23 mouse cellular contexts compared by ENCODE assay signal in the genomic region with DNA sequence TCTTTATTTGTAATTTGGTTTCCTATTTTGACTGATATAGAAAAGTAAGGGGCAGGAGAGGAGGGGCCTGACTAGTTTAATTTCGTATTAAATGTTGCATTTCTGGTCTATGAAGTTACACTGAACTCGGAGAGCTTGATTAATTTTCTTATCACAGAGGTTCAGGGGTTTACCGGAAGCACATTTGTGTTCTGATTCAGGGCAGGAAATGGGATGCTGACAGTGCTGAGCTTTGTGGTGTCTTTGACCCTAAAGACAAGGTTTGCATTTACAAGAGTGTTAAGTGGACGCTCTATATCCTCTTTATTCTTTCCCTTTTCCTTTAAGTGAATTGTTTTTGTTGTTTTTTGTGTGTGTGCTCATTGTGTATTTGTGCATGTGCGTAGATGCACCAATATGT. TPM values are rescaled to one million over a fixed set of nuclear protein-coding genes. Genes with fewer than 3 reads are reported as not detected.
DNase-seq lines count a peak whose midpoint lies in the region; ATAC-seq and TF ChIP-seq lines count a peak whose summit lies in the region.
"Had no signal": no experiment of that assay in that cellular context is flagged by ENCODE, and none has a peak within 500 bp of the region (broad histone marks: within the 10 kb centered on the region; RNA-seq: fewer than 3 reads in every experiment).

No protein-coding gene starts in this region.

- peak; percentile 38; the same call in 1 of the 2 replicates for TF ChIP-seq EP300 in liver, postnatal 0 days (IDR thresholded peaks at IDR 0.05; ENCODE audit: low read depth)

- peaks cover 27% of the 10 kb centered on the region for H3K4me1 ChIP-seq in liver, postnatal 0 days (ENCODE audit: insufficient read depth)
- H3K4me1 ChIP-seq in liver, embryonic 11.5 days (replicated peaks; ENCODE audit: control insufficient read depth, insufficient read depth, low read length) = no peaks in the 10 kb centered on the region
- H3K4me1 ChIP-seq in forebrain, postnatal 0 days (ENCODE audit: insufficient read depth) = peaks cover 3% of the 10 kb centered on the region; the same call in 1 of the 2 replicates
- 0 out of 2 replicates have a peak, but pooled peaks cover 3% of the 10 kb centered on the region for H3K4me1 ChIP-seq in kidney, embryonic 15.5 days

- no peaks in the 10 kb centered on the region for H3K27me3 ChIP-seq in liver, postnatal 0 days (ENCODE audit: insufficient read depth, low read length)
- H3K27me3 ChIP-seq in liver, embryonic 11.5 days (replicated peaks; ENCODE audit: control insufficient read depth, insufficient read depth, low read length) = no peaks in the 10 kb centered on the region
- H3K27me3 ChIP-seq in forebrain, postnatal 0 days (ENCODE audit: insufficient read depth, low read length) = no peaks in the 10 kb centered on the region
- no peaks in the 10 kb centered on the region for H3K27me3 ChIP-seq in kidney, embryonic 15.5 days
- H3K27me3 ChIP-seq: forebrain, embryonic 13.5 days; heart, embryonic 15.5 days; hindbrain, embryonic 13.5 days had no signal

- no peak overlapping the region for H3K27ac ChIP-seq in liver, postnatal 0 days (ENCODE audit: low read depth)
- no peak overlapping the region for H3K27ac ChIP-seq in liver, embryonic 11.5 days (ENCODE audit: low read depth, low read length)
- no peak overlapping the region for H3K27ac ChIP-seq in forebrain, postnatal 0 days (ENCODE audit: low read depth, low read length)
- H3K27ac ChIP-seq in kidney, embryonic 15.5 days = no peak overlapping the region
- H3K27ac ChIP-seq: embryonic facial prominence, embryonic 10.5 days; forebrain, embryonic 13.5 days; gastrocnemius, adult 2 months; heart, embryonic 10.5 days; heart, embryonic 15.5 days; hindbrain, embryonic 13.5 days; hindbrain, postnatal 0 days had no signal

- no peak overlapping the region for H3K4me2 ChIP-seq in liver, postnatal 0 days (ENCODE audit: low read depth, low read length)
- no peak overlapping the region for H3K4me2 ChIP-seq in liver, embryonic 11.5 days
- no peak overlapping the region for H3K4me2 ChIP-seq in forebrain, postnatal 0 days (ENCODE audit: low read depth)
- no peak overlapping the region for H3K4me2 ChIP-seq in kidney, embryonic 15.5 days
- H3K4me2 ChIP-seq: forebrain, embryonic 13.5 days; heart, embryonic 15.5 days; hindbrain, embryonic 13.5 days had no signal

- no peak for TF ChIP-seq CTCF in liver, postnatal 0 days (IDR thresholded peaks at IDR 0.05; ENCODE audit: low read depth)
- no peak for TF ChIP-seq CTCF in forebrain, postnatal 0 days (IDR thresholded peaks at IDR 0.05; ENCODE audit: low read depth)

- no peak for ATAC-seq in liver, postnatal 0 days
- ATAC-seq in liver, embryonic 11.5 days (replicated peaks; ENCODE audit: low FRiP score) = no peak
- ATAC-seq in forebrain, postnatal 0 days = no peak
- no peak for ATAC-seq in kidney, embryonic 15.5 days (replicated peaks; ENCODE audit: low FRiP score)
- ATAC-seq: forebrain, embryonic 13.5 days; hindbrain, postnatal 0 days; intestine, embryonic 16.5 days had no signal

- DNase-seq in liver, postnatal 0 days = no peak
- DNase-seq in liver, embryonic 11.5 days (ENCODE audit: low spot score) = no peak
- peak; percentile 28 for DNase-seq in MEL-GATA-1-ER (ENCODE audit: extremely low read depth, low read depth)
- peak; percentile 52 for DNase-seq in induced T-regulatory cell, adult 2 months (ENCODE audit: low read depth)
- DNase-seq in forebrain, postnatal 0 days = no peak
- no peak for DNase-seq in spleen, adult 12 weeks (ENCODE audit: low spot score)
- DNase-seq in gastrocnemius, postnatal 14 days = no peak
- DNase-seq: adrenal gland, adult 8-10 months; cerebellum, adult 18-20 months; cerebellum, adult 9-11 months; cerebellum, postnatal 36 days; gastrocnemius, adult 2 months; gastrocnemius, postnatal 36 days; heart, adult 18-20 months; heart, postnatal 14 days had no signal

- H3K4me3 ChIP-seq in liver, postnatal 0 days (ENCODE audit: low read depth, low read length) = no peak overlapping the region
- H3K4me3 ChIP-seq in liver, embryonic 11.5 days (ENCODE audit: low read depth, low read length) = no peak overlapping the region
- H3K4me3 ChIP-seq in forebrain, postnatal 0 days (ENCODE audit: low read depth, low read length) = no peak overlapping the region
- H3K4me3 ChIP-seq in kidney, embryonic 15.5 days (replicated peaks) = no peak overlapping the region
- H3K4me3 ChIP-seq: embryonic facial prominence, embryonic 10.5 days; forebrain, embryonic 13.5 days; gastrocnemius, adult 2 months; heart, embryonic 10.5 days; heart, embryonic 15.5 days; hindbrain, embryonic 13.5 days had no signal

- no peaks in the 10 kb centered on the region for H3K36me3 ChIP-seq in liver, postnatal 0 days (replicated peaks; ENCODE audit: insufficient read depth, low read length)
- H3K36me3 ChIP-seq in liver, embryonic 11.5 days (ENCODE audit: control insufficient read depth, insufficient read depth, low read length) = no peaks in the 10 kb centered on the region
- no peaks in the 10 kb centered on the region for H3K36me3 ChIP-seq in forebrain, postnatal 0 days (ENCODE audit: insufficient read depth)
- no peaks in the 10 kb centered on the region for H3K36me3 ChIP-seq in kidney, embryonic 15.5 days
- H3K36me3 ChIP-seq: heart, embryonic 15.5 days had no signal

- H3K9ac ChIP-seq in liver, postnatal 0 days (replicated peaks) = no peak overlapping the region
- no peak overlapping the region for H3K9ac ChIP-seq in liver, embryonic 11.5 days (ENCODE audit: low read depth, low read length)
- no peak overlapping the region for H3K9ac ChIP-seq in forebrain, postnatal 0 days
- no peak overlapping the region for H3K9ac ChIP-seq in kidney, embryonic 15.5 days
- H3K9ac ChIP-seq: forebrain, embryonic 13.5 days; heart, embryonic 15.5 days; hindbrain, embryonic 13.5 days had no signal

- intact Hi-C loops in gastrocnemius, postnatal 14 days (cut with DNase I; ENCODE audit: low total_unique reads) = no loop called here

- no peaks in the 10 kb centered on the region for H3K9me3 ChIP-seq in liver, postnatal 0 days (ENCODE audit: low read length)
- H3K9me3 ChIP-seq in liver, embryonic 11.5 days (ENCODE audit: control insufficient read depth, low read length) = no peaks in the 10 kb centered on the region
- H3K9me3 ChIP-seq in forebrain, postnatal 0 days (ENCODE audit: low read length) = no peaks in the 10 kb centered on the region
- H3K9me3 ChIP-seq in kidney, embryonic 15.5 days (replicated peaks) = no peaks in the 10 kb centered on the region
- H3K9me3 ChIP-seq: forebrain, embryonic 13.5 days; heart, embryonic 10.5 days; heart, embryonic 15.5 days; hindbrain, embryonic 13.5 days had no signal

- WGBS in liver, postnatal 0 days (ENCODE audit: insufficient replicate concordance) = 56% methylated on average over 5 of the region's 5 CpGs
- WGBS in liver, embryonic 11.5 days = 53% methylated on average over 5 of the region's 5 CpGs
- 84% methylated on average over 5 of the region's 5 CpGs for WGBS in forebrain, postnatal 0 days
- 80% methylated on average over 5 of the region's 5 CpGs for WGBS in kidney, embryonic 15.5 days

RNA-seq across cellular contexts. Expression of a gene that starts 25.1 kb away (rescaled TPM):
- polyA plus RNA-seq in liver, postnatal 0 days (2015; fragmentation: Nextera tagmentation; extraction: Ambion mirVana) = 1.7 and 2.0 TPM in 2 replicates
- polyA plus RNA-seq in liver, embryonic 11.5 days (2014; fragmentation: Nextera tagmentation; extraction: Ambion mirVana) = 6.0 and 6.7 TPM in 2 replicates
- 14.6 and 18.4 TPM in 2 replicates for total RNA-seq in forebrain, postnatal 0 days (2014; rRNA removed)
- polyA plus RNA-seq in forebrain, postnatal 0 days (2015; fragmentation: Nextera tagmentation; extraction: Ambion mirVana) = 2.4 and 3.6 TPM in 2 replicates
- 7.3 and 7.9 TPM in 2 replicates for polyA plus RNA-seq in kidney, embryonic 15.5 days (2015; fragmentation: Nextera tagmentation; extraction: Ambion mirVana)
- 1 to 10 TPM; 7.4 to 7.8 TPM for total RNA-seq in gastrocnemius, postnatal 14 days (2021)

Comparison
In these comparisons a context has a peak if more than half of its experiments do, and no peak if none do; other contexts are left out.
1. DNase-seq: peak in MEL-GATA-1-ER (single experiment) and induced T-regulatory cell, adult 2 months (single experiment); none in liver, postnatal 0 days (single experiment), liver, embryonic 11.5 days (single experiment), forebrain, postnatal 0 days (single experiment), spleen, adult 12 weeks (single experiment) and gastrocnemius, postnatal 14 days (single experiment).